Mouse (Mus musculus): ENCODE results near the gene Inhbe.

DNA sequence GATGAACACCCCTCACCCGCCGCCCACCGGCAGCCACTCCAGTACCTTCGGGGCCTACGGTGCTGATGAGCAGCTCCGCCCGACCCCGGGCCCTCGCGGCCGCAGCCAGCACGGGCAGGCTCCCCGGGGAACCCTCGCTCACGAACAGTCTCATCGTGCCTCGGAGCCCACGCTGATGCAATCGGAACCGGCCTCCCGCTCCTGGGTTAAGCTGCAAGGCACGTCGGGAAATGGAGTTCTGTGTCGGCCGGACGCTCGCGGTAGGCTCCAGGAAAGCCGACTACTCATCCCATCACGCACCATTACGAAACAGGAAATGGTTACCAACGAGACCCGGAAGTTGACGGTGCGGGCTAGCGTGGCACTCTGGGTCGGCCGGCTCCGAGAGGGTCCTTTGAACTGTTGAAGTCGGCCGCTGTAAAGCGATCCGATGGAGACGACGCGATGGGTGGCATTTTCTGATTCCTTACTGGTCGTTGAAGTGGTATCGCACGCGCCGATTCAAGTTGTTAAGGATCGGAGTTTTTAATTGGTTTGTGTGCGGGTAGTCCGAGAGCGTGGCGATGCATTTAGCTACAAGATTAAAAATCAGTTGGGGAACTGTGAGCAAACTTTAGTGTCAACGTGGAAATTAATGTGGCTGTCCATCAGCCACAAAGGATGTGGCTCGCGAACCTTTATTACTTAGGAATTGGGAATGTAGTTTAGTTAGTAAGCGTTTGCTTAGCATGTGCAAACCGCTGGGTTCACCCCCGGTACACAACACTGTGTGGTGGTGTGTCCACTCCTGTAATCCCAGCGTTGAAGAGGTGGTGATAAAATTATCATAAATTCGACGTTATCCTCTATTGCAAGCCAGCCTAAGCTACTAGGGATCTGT, 42.5 kb downstream of the Inhbe start, which contains the start of gene Mars:
- TF ChIP-seq CTCF (IDR thresholded peaks at IDR 0.05; ENCODE audit: low read depth, low read length), result no peak
- TF ChIP-seq POLR2A (IDR thresholded peaks at IDR 0.05; ENCODE audit: borderline replicate concordance, low read depth, low read length), result no peak

Data from bone marrow macrophage, adult 2 months (primary cell).